Mouse (Mus musculus) adrenal gland (tissue): Measurements from ENCODE around the gene Mllt11.

Experiments
- intact Hi-C: fragments of 180-260 bp; cut with DNase I; formaldehyde crosslinking; loops from one replicate; pipeline ENCODE4 v1.15.1; 2025

Mllt11 gene

GRCm38 (mm10) chr3:95247660-95248336, 15.8 kb upstream of the Mllt11 start:
- intact Hi-C loops: no loop called here

DNA sequence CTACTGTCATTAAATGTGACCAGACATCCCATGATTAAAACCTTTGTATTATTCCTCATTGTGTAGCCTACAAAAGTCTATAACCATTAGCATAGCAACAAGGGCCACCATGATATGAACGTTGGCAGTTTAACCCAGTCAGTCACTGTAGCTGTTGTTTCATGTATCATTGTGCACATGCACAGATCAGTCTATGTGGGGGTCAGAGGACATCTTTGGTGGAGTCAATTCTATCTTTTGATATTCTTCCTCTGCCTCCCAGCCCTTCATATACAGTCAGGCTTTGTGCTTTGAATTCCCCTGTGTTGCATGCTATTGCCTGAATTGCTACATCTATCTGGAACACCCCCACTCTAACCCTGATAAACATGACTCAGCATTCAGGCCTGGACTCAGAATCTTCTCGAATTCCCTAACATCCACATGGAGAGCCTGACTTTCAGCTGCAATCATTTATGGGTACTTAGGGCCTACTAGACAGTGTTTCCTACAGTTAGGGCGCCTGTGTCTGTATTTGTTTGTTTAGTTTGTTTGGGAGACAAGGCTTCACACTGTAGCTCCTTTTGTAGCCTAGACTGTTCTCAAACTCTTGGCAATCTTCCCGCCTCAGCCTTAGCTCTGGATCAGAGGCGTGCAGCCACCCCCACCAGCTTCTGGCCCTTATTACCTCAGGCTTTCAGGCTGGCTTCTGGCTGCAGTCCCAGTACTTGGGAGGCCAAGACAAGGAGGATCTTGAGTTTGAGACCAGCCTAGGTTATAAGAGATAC, 14.7 kb upstream of the Mllt11 start:
- intact Hi-C loops: no loop called here

GRCm38 (mm10) chr3:95243086-95243485, 11.1 kb upstream of the Mllt11 start:
- intact Hi-C loops: no loop called here

DNA sequence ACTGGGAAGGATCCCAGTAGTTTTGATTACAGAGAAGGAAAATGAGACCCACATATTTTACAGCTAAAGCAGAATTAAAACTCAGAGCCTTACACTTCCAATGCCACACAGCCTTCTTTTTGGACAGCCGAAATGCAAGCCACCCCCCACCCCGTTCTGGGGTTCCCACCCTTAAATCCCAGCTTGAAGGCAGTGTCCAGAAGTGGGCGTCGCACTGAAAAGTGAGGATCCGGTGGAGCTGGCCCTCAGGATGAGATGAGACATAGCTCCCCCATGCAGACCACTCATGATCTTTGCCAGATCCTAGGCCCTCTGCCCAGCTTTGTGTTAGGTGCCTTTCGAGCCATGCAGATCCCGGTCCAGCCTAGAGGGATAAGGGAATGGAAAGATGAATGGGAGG, 9.5 kb upstream of the Mllt11 start, which contains the start of gene Gm128:
TSS of gene Gm128 (minus strand) at position 101 of the 400 bp plus-strand sequence.
- intact Hi-C loops: no loop called here

DNA sequence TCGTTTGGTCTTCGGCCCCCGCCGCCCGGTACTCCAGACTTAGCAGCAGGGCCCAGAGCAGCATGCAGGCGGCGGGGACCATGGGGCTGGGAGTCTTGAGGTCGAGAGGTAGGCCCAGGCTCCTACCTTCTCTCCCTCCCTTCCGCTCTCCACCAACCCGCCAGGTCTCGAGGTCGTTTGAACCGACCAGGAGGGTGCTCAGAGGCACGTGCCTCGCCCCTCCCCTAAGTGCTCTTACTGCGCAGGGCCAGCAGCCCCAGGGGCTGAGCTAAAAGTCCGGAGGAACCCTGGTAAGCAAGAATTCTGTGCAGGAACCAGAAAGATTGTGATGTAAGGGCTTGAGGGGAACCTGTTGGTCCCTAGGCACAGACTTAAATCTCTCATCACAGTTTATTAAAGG, 8.9 kb upstream of the Mllt11 start:
- intact Hi-C loops: no loop called here

DNA sequence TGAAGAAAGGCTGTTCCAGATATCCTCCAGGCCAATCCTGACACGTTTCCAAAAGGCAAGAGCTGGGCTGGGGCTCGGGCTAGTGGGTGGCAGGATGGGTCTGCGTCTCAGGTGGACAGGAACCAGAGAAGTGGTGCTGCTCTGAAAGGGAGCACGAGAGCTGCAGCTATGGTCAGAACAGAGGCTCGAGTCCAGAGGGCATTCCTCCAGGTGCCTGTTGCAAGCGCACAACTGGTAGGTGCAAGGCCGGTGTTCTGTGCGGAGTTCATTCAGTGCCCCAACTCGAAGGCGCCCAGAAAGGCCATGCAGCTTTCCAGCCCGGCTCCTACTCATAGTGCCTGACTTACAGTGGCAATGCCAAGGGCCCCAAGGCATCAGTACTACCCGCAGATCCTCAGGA, 8.0 kb upstream of the Mllt11 start:
- intact Hi-C loops: no loop called here

DNA sequence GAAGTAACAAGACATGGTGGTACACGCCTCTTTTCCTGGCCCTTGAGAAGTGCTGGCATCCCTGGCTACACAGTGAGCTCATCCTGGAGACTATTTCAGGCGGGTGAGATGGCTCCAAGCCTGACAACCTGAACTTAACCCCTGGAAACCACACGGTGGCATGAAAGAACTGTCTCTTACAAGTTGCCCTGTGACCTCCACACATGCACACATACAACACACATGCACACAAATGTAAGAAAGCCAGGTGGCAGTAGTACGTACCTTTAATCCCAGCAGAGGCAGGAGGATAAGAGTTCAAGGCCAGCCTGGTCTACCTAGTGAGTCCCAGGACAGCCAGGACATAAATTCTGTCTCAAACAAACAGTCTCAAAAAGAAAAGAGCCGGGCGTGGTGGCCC, 7.1 kb upstream of the Mllt11 start:
- intact Hi-C loops: no loop called here

GRCm38 (mm10) chr3:95237541-95238099, 5.6 kb upstream of the Mllt11 start:
- intact Hi-C loops: no loop called here

- intact Hi-C loops: no loop called here
Measured at GRCm38 (mm10) chr3:95235386-95236301, 3.7 kb upstream of the Mllt11 start.

DNA sequence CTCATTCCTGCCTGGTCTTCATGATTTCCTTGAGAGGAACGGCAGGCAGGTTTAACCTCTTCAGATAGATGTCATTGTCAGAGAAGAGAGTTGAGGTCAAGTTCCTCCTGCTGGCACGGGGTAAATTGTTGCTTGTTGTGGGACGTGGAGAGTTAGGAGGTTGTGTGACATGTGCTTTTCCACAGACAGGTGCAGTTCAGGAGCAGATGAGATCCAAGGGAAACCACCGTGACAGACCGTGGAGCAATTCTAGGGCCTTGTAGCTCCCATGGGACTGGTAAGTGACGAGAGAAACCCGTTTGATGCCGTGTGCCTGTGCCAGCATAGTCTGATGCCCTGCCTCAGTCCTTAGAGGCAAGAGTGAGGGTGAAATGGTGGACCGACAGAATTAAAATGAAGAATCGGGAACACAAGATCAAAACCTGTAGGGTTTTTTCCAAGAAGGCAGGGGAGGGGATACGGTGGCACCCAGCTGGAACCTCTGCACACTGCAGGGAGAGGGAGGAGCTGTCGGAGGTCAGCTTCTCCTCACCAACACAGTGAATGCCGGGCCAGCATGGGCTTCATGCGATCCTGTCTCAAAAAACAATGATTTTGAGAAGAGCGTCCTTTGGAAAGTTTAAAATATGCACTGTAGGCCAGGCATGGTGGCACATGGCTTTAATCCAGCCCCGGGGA, 1.5 kb upstream of the Mllt11 start:
- intact Hi-C loops: loop anchor here (5.0 kb wide), 1 partner anchor 34 kb away; no protein-coding TSS in a partner anchor

GRCm38 (mm10) chr3:95232771-95233170, 800 bp upstream of the Mllt11 start:
- intact Hi-C loops: loop anchor here (5.0 kb wide), 1 partner anchor 35 kb away; no protein-coding TSS in a partner anchor

GRCm38 (mm10) chr3:95230495-95231297, 1.3 kb downstream of the Mllt11 start:
- intact Hi-C loops: loop anchor here (5.0 kb wide), 1 partner anchor 37 kb away; no protein-coding TSS in a partner anchor

DNA sequence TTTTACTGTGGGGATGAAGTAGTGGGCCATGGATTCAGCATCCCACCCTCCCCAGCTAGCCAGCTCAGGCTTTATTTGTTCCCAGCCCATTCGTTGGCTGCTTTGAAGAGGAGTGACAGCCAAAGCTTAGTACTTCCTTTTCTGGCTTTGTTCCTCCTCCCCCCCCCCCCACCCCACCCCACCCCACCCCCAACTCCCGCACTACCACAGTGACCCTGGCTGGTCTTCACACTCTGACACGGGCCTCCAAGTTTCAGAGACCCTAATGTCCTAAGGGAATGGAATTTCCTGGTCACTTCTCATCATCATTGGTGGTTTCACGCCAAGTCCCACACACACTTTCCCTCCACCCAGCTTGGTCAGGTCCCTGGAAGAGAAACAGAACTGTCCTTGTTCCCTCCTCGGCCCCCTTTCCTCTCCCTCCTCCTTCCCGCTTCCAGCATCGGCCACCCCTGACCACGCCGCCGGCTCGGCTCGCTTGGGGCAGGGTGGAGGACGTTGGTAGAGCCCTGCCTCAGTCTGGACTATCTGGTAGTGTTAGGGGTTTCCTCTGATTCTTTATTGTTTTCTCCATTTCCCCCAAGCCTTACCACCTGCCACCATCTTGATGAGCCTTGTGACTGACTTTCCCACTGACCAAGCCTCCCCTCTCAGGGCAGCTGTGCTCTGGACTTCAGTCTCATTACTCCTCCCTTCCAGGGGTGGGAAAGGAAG, 2.0 kb downstream of the Mllt11 start:
- intact Hi-C loops: loop anchor here (5.0 kb wide), 1 partner anchor 37 kb away; no protein-coding TSS in a partner anchor

GRCm38 (mm10) chr3:95228894-95229780, 2.8 kb downstream of the Mllt11 start:
- intact Hi-C loops: no loop called here

- intact Hi-C loops: no loop called here
Measured at GRCm38 (mm10) chr3:95228148-95228893, 3.6 kb downstream of the Mllt11 start, which contains the start of gene Cdc42se1. TSS of gene Cdc42se1 (plus strand) at chr3:95228732.

DNA sequence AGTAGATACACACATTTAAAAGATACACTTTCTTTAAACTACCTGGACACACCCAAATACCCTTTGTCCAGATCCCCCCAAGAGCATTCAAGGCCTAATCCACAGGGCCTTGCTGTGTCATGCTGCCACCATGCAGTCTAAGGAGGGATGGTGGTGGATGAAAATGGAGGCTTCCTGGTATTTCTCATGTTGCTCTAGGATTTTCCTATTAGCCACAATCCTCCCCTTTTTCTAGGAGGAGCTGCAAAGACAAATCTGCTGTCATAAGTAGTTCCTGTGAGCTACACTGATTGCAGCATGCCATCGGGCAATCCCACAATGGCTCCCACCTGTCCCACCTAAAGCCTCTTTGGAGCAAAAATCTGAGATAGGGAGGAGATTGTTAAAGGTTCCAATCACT, 4.8 kb downstream of the Mllt11 start:
- intact Hi-C loops: no loop called here

DNA sequence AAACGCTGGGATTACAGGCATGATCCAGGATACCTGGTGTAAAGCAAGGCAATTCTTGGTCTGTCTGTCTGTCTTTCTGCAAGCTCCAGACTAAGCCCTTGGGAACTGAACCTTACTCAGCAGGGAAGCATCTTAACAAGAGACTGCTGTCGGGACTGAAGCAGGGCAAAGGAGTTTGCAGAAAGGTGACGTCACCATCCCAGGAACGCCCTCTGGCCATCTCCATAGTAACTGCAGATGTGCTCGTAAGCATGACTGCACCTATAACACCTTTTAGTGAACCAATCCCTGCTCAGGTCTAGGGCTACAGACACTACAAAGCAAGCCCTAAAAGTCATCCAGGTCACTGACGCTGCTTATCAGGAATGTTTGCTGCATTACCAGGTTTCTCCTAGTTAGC, 7.7 kb downstream of the Mllt11 start:
- intact Hi-C loops: no loop called here
